Mouse (Mus musculus) liver, embryonic 14.5 days (tissue): ENCODE measurements at regions not wholly inside any gene's neighbourhood (a gene's known extent, or its start where the extent isn't known, plus 50 kb on each side); places are given as distances from the start of the nearest gene placed in this dataset.

Experiments
- CTCF ChIP-seq: IDR thresholded peaks from 2 replicates; pipeline ENCODE4 v1.5.1; 2016; ENCODE audit warnings: antibody characterized with exemption, low read depth, control low read depth
- EP300 ChIP-seq: IDR thresholded peaks from 2 replicates; pipeline ENCODE4 v1.6.1; 2016; ENCODE audit warnings: antibody characterized with exemption, low read depth

DNA sequence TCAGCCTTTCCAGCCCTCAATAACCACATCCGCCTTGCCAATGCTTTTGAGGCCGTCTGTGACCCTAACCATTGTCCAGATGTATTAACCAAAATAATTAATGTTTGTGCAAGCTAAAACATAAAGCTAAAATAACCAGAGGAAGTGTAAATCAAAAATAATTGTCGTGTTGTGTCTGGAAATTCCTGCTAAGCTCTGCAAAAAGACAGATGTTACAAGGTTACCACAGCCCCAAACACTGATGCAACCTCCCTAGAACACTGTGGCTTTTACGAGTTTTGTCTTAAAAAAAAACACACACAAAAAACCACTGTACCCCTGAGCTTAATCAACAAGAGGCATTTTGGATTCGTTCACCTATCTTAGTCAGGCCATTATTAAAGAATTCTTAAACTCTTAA is 90.5 kb upstream of the 1700021F07Rik start:
- TF ChIP-seq CTCF (no peak), EP300 (no peak)
